Mouse (Mus musculus) G1E (cell line): Measurements from ENCODE around the gene Raver2. TPM values are rescaled to one million over a fixed set of nuclear protein-coding genes. Genes with fewer than 3 reads are reported as not detected.

Experiments used
- ATAC-seq: 2 replicates; pipeline ENCODE4 v1.8.0; 2016; ENCODE audit warnings: mild to moderate bottlenecking; ENCODE audit not compliant: insufficient number of reproducible peaks, poor library complexity, low FRiP score, severe bottlenecking; ENCODE audit errors: extremely low read depth
- DNase-seq: peaks from one replicate; pipeline ENCODE4 v3.0.0; 2012; ENCODE audit warnings: low spot score
- H3K27me3 ChIP-seq: 2 replicates; pipeline ENCODE4 v1.6.1; 2012; ENCODE audit warnings: mild to moderate bottlenecking, low read length, inconsistent platforms; ENCODE audit not compliant: insufficient read depth
- H3K36me3 ChIP-seq: replicated peaks from 2 replicates; pipeline ENCODE3; 2012; ENCODE audit warnings: mild to moderate bottlenecking, inconsistent platforms
- H3K4me1 ChIP-seq: 2 replicates; pipeline ENCODE4 v1.6.1; 2012; ENCODE audit warnings: low read depth, low read length, inconsistent platforms, mixed read lengths; ENCODE audit not compliant: insufficient read depth
- H3K4me3 ChIP-seq: 2 replicates; pipeline ENCODE4 v1.5.1; 2012; ENCODE audit warnings: low read depth, mild to moderate bottlenecking, inconsistent platforms, low read length, moderate library complexity, mixed read lengths
- H3K9me3 ChIP-seq: replicated peaks from 2 replicates; pipeline ENCODE4 v1.6.1; 2012; ENCODE audit warnings: inconsistent platforms
- CTCF ChIP-seq: IDR thresholded peaks from 2 replicates; pipeline ENCODE4 v1.5.1; 2012; ENCODE audit warnings: low read depth, low read length, inconsistent platforms, mixed read lengths
- GATA1 ChIP-seq: IDR thresholded peaks from 2 replicates; pipeline ENCODE4 v1.6.1; 2012; ENCODE audit warnings: borderline replicate concordance, low read length, inconsistent platforms, mixed read lengths
- GATA2 ChIP-seq: IDR thresholded peaks from 2 replicates; pipeline ENCODE4 v1.6.1; 2012; ENCODE audit warnings: low read depth, low read length, inconsistent platforms, borderline replicate concordance
- POLR2AphosphoS5 ChIP-seq: IDR thresholded peaks from 2 replicates; pipeline ENCODE4 v1.6.1; 2012; ENCODE audit warnings: low read depth, low read length, inconsistent platforms; ENCODE audit not compliant: insufficient replicate concordance
- TAL1 ChIP-seq: conservative IDR thresholded peaks from 2 replicates; pipeline ENCODE4 v1.6.1; 2012; ENCODE audit warnings: low read depth, low read length, inconsistent platforms, mixed read lengths
- polyA plus RNA-seq: library from polyadenylated mRNA; stranded (reverse); fragments of >175 nt; gene quantifications from 2 replicates; pipeline ENCODE4 v1.2.3, GENCODE M21; 2012
- total RNA-seq, 2 experiments: library from RNA; stranded (forward) in 1 of 2; stranded (reverse) in 1 of 2; fragments of 200-1000 nt in 1 of 2; fragments of >200 nt in 1 of 2; fragmentation: Nextera tagmentation in 1 of 2; gene quantifications; 2 replicates each; pipeline ENCODE4 v1.2.3; 2014 to 2017

Raver2 gene
- total and polyA plus RNA-seq, 3 experiments, result 0.05 TPM; not detected in 2

- no peak for TF ChIP-seq GATA1
- no peak for TF ChIP-seq POLR2AphosphoS5
- no peak for TF ChIP-seq TAL1
- TF ChIP-seq CTCF, result no peak
- no peak for TF ChIP-seq GATA2
- DNase-seq (no peak), ATAC-seq (no peak)
- H3K36me3 ChIP-seq, result no peaks in the 10 kb centered on the region
- peaks cover 3% of the 10 kb centered on the region; the same call in 1 of the 2 replicates for H3K27me3 ChIP-seq
- H3K4me3 ChIP-seq, result no peak overlapping the region
- peaks cover 5% of the 10 kb centered on the region for H3K9me3 ChIP-seq
- H3K4me1 ChIP-seq, result no peaks in the 10 kb centered on the region
Observed at GRCm38 (mm10) chr4:101069154-101069971, 580 bp downstream of the Raver2 start.

- ATAC-seq, result no peak
- Histone ChIP-seq H3K36me3 (no peaks in the 10 kb centered on the region), H3K27me3 (peaks cover 3% of the 10 kb centered on the region; the same call in 1 of the 2 replicates), H3K9me3 (peaks cover 5% of the 10 kb centered on the region), H3K4me1 (no peaks in the 10 kb centered on the region), H3K4me3 (no peak overlapping the region)
- DNase-seq, result no peak
- TF ChIP-seq CTCF (no peak), TAL1 (no peak), POLR2AphosphoS5 (no peak), GATA1 (no peak), GATA2 (no peak)
Observed at GRCm38 (mm10) chr4:101071570-101071969, 2.8 kb downstream of the Raver2 start.

DNA sequence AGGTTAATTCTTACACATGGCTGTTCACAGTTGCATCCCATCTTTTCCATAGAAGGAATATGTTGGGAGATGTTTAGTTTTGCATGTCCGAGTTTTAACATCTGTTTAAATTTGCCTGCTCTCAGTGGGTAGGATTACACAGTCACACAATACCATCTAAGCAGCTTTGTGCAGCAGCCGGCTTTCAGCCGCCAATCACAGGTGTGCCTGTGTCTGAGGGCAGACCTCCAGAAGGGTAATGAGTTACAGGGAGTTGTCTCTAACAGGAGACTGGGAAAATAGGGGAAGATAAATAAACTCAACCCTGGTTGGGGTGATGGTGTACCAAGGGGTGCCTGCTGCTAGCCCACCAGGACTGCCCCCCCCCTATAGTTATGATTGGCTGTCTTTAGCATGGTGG lies 7.6 kb downstream of the Raver2 start:
- Histone ChIP-seq H3K36me3 (no peaks in the 10 kb centered on the region), H3K4me1 (no peaks in the 10 kb centered on the region), H3K27me3 (no peaks in the 10 kb centered on the region), H3K4me3 (no peak overlapping the region), H3K9me3 (no peaks in the 10 kb centered on the region)
- TF ChIP-seq GATA1 (no peak), CTCF (no peak), TAL1 (no peak), POLR2AphosphoS5 (no peak), GATA2 (no peak)
- DNase-seq, result no peak
- no peak for ATAC-seq

GRCm38 (mm10) chr4:101080016-101080415 lies 11.2 kb downstream of the Raver2 start:
- Histone ChIP-seq H3K36me3 (no peaks in the 10 kb centered on the region), H3K9me3 (no peaks in the 10 kb centered on the region), H3K27me3 (peaks cover 8% of the 10 kb centered on the region; the same call in 1 of the 2 replicates), H3K4me1 (no peaks in the 10 kb centered on the region), H3K4me3 (no peak overlapping the region)
- TF ChIP-seq TAL1, result no peak
- no peak for TF ChIP-seq CTCF
- TF ChIP-seq GATA1, result no peak
- no peak for TF ChIP-seq GATA2
- TF ChIP-seq POLR2AphosphoS5, result no peak
- DNase-seq, result no peak
- no peak for ATAC-seq

GRCm38 (mm10) chr4:101082176-101082888 lies 13.5 kb downstream of the Raver2 start:
- ATAC-seq, result no peak
- Histone ChIP-seq H3K36me3 (no peaks in the 10 kb centered on the region), H3K4me3 (no peak overlapping the region), H3K27me3 (peaks cover 8% of the 10 kb centered on the region; the same call in 1 of the 2 replicates), H3K4me1 (no peaks in the 10 kb centered on the region), H3K9me3 (no peaks in the 10 kb centered on the region)
- DNase-seq, result no peak
- no peak for TF ChIP-seq TAL1
- TF ChIP-seq POLR2AphosphoS5, result no peak
- TF ChIP-seq GATA1, result no peak
- no peak for TF ChIP-seq GATA2
- TF ChIP-seq CTCF, result no peak

DNA sequence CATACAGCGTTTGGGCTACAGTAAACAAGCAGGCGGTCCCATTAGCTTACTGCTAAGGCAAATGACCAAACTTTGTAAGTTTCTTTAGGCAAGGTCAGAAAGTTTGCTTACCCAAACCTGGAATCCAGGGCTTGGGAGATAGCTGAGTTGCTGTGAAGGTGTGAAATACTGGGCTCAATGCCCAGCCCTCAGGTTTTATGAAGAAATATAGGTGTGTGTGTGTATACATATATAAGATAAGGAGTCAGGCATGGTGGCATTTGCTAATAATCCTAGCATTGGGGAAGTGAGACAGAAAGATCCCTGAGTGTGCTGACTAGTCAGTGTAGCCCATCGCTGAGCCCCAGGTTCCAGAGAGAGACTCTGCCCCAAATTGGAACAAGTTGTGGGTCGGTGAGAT lies 16.1 kb downstream of the Raver2 start:
- TF ChIP-seq GATA2 (no peak), CTCF (no peak), GATA1 (no peak), POLR2AphosphoS5 (no peak), TAL1 (no peak)
- Histone ChIP-seq H3K36me3 (no peaks in the 10 kb centered on the region), H3K27me3 (peaks cover 8% of the 10 kb centered on the region; the same call in 1 of the 2 replicates), H3K4me3 (no peak overlapping the region), H3K4me1 (no peaks in the 10 kb centered on the region), H3K9me3 (no peaks in the 10 kb centered on the region)
- DNase-seq, result no peak
- ATAC-seq, result no peak
